Mouse (Mus musculus) midbrain, embryonic 12.5 days (tissue): ENCODE data around the gene Serpina12. TPM values are rescaled to one million over a fixed set of nuclear protein-coding genes. Genes with fewer than 3 reads are reported as not detected.

Source experiments
- ATAC-seq: fragments of 200-750 bp; cut with Nextera tagmentation; 2 replicates; pipeline ENCODE4 v1.8.0; 2017; ENCODE audit warnings: low read depth, moderate TSS enrichment, moderate library complexity; ENCODE audit not compliant: low FRiP score
- H3K27ac ChIP-seq: fragments of 300-500 bp; sonication (generic); replicated peaks from 2 replicates; pipeline ENCODE4 v1.5.1; 2016; ENCODE audit warnings: mild to moderate bottlenecking
- H3K27me3 ChIP-seq: fragments of 300-500 bp; sonication (generic); 2 replicates; pipeline ENCODE4 v1.6.1; 2016; ENCODE audit warnings: mild to moderate bottlenecking
- H3K36me3 ChIP-seq: fragments of 300-500 bp; sonication (generic); 2 replicates; pipeline ENCODE4 v1.6.1; 2016
- H3K4me1 ChIP-seq: fragments of 300-500 bp; sonication (generic); 2 replicates; pipeline ENCODE4 v1.6.1; 2016
- H3K4me2 ChIP-seq: fragments of 300-500 bp; sonication (generic); replicated peaks from 2 replicates; pipeline ENCODE4 v1.6.1; 2016; ENCODE audit warnings: mild to moderate bottlenecking, moderate library complexity
- H3K4me3 ChIP-seq: fragments of 300-500 bp; sonication (generic); 2 replicates; pipeline ENCODE4 v1.5.1; 2016; ENCODE audit warnings: mild to moderate bottlenecking
- H3K9ac ChIP-seq: fragments of 300-500 bp; sonication (generic); replicated peaks from 2 replicates; pipeline ENCODE4 v1.6.1; 2016; ENCODE audit warnings: mild to moderate bottlenecking, moderate library complexity
- H3K9me3 ChIP-seq: fragments of 300-500 bp; sonication (generic); 2 replicates; pipeline ENCODE4 v1.6.1; 2016; ENCODE audit warnings: mild to moderate bottlenecking
- WGBS: fragments of 180-500 bp; shearing (Covaris S2); methylation state at CpG from one replicate; pipeline ENCODE4 v1.1.7; 2016; 5-methylcytosine and 5-hydroxymethylcytosine counted together
- polyA plus RNA-seq: library from polyadenylated mRNA; unstranded; fragments of >200 nt; fragmentation: Nextera tagmentation; extraction: Ambion mirVana; gene quantifications from 2 replicates; pipeline ENCODE4 v1.2.1, GENCODE M21; 2016

The Serpina12 gene
- polyA plus RNA-seq, 1 experiment from 2014 or later = not detected

DNA sequence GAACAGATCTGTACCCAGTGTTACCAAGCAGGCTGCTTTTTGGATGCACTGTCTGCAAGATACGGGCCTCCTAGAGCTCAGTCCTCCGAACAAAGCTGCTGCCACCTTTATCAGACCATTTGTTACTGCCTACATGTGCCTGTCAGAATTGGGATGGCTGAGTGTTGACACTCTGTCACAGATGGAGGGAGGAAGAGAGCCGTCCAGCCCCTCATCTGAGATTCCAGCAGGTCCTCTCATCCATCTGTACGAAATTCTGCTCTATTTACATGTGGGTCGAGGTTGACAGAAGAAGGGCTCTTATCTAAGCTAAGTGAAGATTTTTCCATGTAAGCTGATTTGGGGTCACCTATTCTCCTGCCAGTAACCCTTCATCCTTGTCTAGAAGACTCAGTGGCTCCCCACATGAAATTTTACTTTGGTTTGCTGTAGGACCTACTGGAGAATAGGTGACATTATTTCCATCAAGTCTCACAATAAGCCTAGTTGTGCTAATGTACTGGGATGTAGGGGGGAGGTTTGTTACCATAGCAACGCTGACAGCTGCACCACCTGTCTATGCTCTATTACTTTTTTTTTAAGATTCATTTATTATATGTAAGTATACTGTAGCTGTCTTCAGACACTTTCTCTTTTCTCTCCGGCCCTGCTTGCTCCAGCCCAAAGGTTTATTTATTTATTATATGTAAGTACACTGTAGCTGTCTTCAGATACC, 62.4 kb downstream of the Serpina12 start:
- ATAC-seq = no peak
- Histone ChIP-seq H3K4me1 (no peaks in the 10 kb centered on the region), H3K9me3 (no peaks in the 10 kb centered on the region), H3K27ac (no peak overlapping the region), H3K9ac (no peak overlapping the region), H3K27me3 (no peaks in the 10 kb centered on the region), H3K4me2 (no peak overlapping the region), H3K36me3 (no peaks in the 10 kb centered on the region), H3K4me3 (no peak overlapping the region)
- 84% methylated on average over 7 of the region's 7 CpGs for WGBS

Other genes starting within 250 kb of the Serpina12 start
- 0.46 TPM in 1 of 2 replicates, not detected in the other for gene Serpina1b, start 214.1 kb downstream of the Serpina12 start, polyA plus RNA-seq
- not detected in 2 replicates for gene Serpina1a, start 180.9 kb downstream of the Serpina12 start, polyA plus RNA-seq
- not detected in 2 replicates for gene Serpina1c, start 139.6 kb downstream of the Serpina12 start, polyA plus RNA-seq
- not detected in 2 replicates for gene Serpina1e, start 85.5 kb downstream of the Serpina12 start, polyA plus RNA-seq
- gene Serpina11, start 54.5 kb downstream of the Serpina12 start, polyA plus RNA-seq = not detected in 2 replicates
- gene Serpina9, start 30.7 kb downstream of the Serpina12 start, polyA plus RNA-seq = 0.05 TPM in 1 of 2 replicates, not detected in the other
- not detected in 2 replicates for gene Serpina5, start 56.7 kb upstream of the Serpina12 start, polyA plus RNA-seq
- gene Serpina3a, start 68.3 kb upstream of the Serpina12 start, polyA plus RNA-seq = not detected in 2 replicates
- gene Serpina3b, start 83.6 kb upstream of the Serpina12 start, polyA plus RNA-seq = not detected in 2 replicates
- not detected in 2 replicates for gene Serpina3c, start 109.4 kb upstream of the Serpina12 start, polyA plus RNA-seq
- 0.17 and 0.37 TPM in 2 replicates for gene Serpina3f, start 170.1 kb upstream of the Serpina12 start, polyA plus RNA-seq
- gene Serpina3g, start 191.8 kb upstream of the Serpina12 start, polyA plus RNA-seq = 0.19 and 0.37 TPM in 2 replicates
- 0.18 TPM in 1 of 2 replicates, not detected in the other for gene Serpina3i, start 218.7 kb upstream of the Serpina12 start, polyA plus RNA-seq